Mouse (Mus musculus) layer of hippocampus, postnatal 10 days (tissue): ENCODE measurements at regions not wholly inside any gene's neighbourhood (a gene's known extent, or its start where the extent isn't known, plus 50 kb on each side); places are given as distances from the start of the nearest gene placed in this dataset.

Experiments used
- DNase-seq, 2 experiments: peaks; one replicate each; pipeline ENCODE4 v3.0.0; 2021; ENCODE audit warnings: low spot score in 2 of 2

GRCm38 (mm10) chr11:19227716-19228115 lies 208.9 kb upstream of the Meis1 start:
- no peak for DNase-seq

- no peak for DNase-seq
Measured at GRCm38 (mm10) chr11:19246390-19247114, 227.8 kb upstream of the Meis1 start.

- DNase-seq = no peak
Measured at GRCm38 (mm10) chr11:19253605-19254004, 234.8 kb upstream of the Meis1 start.

GRCm38 (mm10) chr11:19254183-19254582 lies 235.4 kb upstream of the Meis1 start:
- no peak for DNase-seq

- no peak for DNase-seq
Measured at GRCm38 (mm10) chr11:19257549-19257948, 238.8 kb upstream of the Meis1 start.

- no peak for DNase-seq
Measured at GRCm38 (mm10) chr11:19262832-19263231, 244.0 kb upstream of the Meis1 start.

GRCm38 (mm10) chr11:19264798-19265671 lies 246.2 kb upstream of the Meis1 start:
- no peak for DNase-seq

- DNase-seq = no peak
Measured at GRCm38 (mm10) chr11:19265672-19265972, 246.8 kb upstream of the Meis1 start.

- DNase-seq = no peak
Measured at GRCm38 (mm10) chr11:19290971-19291370, 272.2 kb upstream of the Meis1 start.

GRCm38 (mm10) chr11:19299411-19299810 lies 280.6 kb upstream of the Meis1 start:
- DNase-seq = no peak

GRCm38 (mm10) chr11:19306687-19307086 lies 287.9 kb upstream of the Meis1 start:
- DNase-seq = no peak

- DNase-seq = no peak
Measured at GRCm38 (mm10) chr11:19330685-19331239, 312.0 kb upstream of the Meis1 start.

- DNase-seq = no peak
Measured at GRCm38 (mm10) chr11:19332274-19332673, 313.5 kb upstream of the Meis1 start.

- DNase-seq = no peak
Measured at GRCm38 (mm10) chr11:19332727-19333126, 313.9 kb upstream of the Meis1 start.

- no peak for DNase-seq
Measured at GRCm38 (mm10) chr11:19333908-19334487, 315.2 kb upstream of the Meis1 start.

GRCm38 (mm10) chr11:19335384-19335783 lies 316.6 kb upstream of the Meis1 start:
- no peak for DNase-seq

GRCm38 (mm10) chr11:19339721-19340317 lies 321.0 kb upstream of the Meis1 start:
- DNase-seq = no peak

- no peak for DNase-seq
Measured at GRCm38 (mm10) chr11:19340889-19341288, 322.1 kb upstream of the Meis1 start.

GRCm38 (mm10) chr11:19341379-19341778 lies 322.6 kb upstream of the Meis1 start:
- no peak for DNase-seq

- no peak for DNase-seq
Measured at GRCm38 (mm10) chr11:19342803-19343202, 324.0 kb upstream of the Meis1 start.

- DNase-seq = no peak
Measured at GRCm38 (mm10) chr11:19346276-19346826, 327.6 kb upstream of the Meis1 start.
